Mouse (Mus musculus) bone marrow, adult 2 months (tissue): ENCODE data around the gene Arf6.
"Not testable (repeated sequence)": the region's sequence is repeated elsewhere in the genome, so short reads cannot be mapped to it uniquely, and the experiment has no call there.

Source experiments
- CTCF ChIP-seq: fragments of 200-500 bp; IDR thresholded peaks from 2 replicates; pipeline ENCODE4 v1.5.1; 2011; ENCODE audit warnings: low read length, control low read depth; ENCODE audit not compliant: control insufficient read depth, insufficient read depth
- POLR2A ChIP-seq: fragments of 200-500 bp; IDR thresholded peaks from 2 replicates; pipeline ENCODE4 v1.6.1; 2011; ENCODE audit warnings: low read depth, mild to moderate bottlenecking, control low read depth, low read length, borderline replicate concordance; ENCODE audit not compliant: control insufficient read depth

- not testable (repeated sequence) for TF ChIP-seq CTCF, POLR2A
Measured at GRCm38 (mm10) chr12:69377636-69378035, 5.7 kb downstream of the Arf6 start.
